Mouse (Mus musculus) frontal cortex, adult (tissue): ENCODE measurements around the gene Gm28557.
"Not testable (repeated sequence)": the region's sequence is repeated elsewhere in the genome, so short reads cannot be mapped to it uniquely, and the experiment has no call there.

Experiments used
- ATAC-seq: cut with Nextera tagmentation; 2 replicates; pipeline ENCODE4 v1.9.2; 2017; ENCODE audit warnings: mild to moderate bottlenecking, moderate library complexity, mixed read lengths; ENCODE audit not compliant: low TSS enrichment

Gene Gm28557

GRCm38 (mm10) chr13:67108194-67108820 is at the start of gene Gm28557:
Gene Gm28557, minus strand, starts transcription at chr13:67108604.
- peak; percentile 98 for ATAC-seq

DNA sequence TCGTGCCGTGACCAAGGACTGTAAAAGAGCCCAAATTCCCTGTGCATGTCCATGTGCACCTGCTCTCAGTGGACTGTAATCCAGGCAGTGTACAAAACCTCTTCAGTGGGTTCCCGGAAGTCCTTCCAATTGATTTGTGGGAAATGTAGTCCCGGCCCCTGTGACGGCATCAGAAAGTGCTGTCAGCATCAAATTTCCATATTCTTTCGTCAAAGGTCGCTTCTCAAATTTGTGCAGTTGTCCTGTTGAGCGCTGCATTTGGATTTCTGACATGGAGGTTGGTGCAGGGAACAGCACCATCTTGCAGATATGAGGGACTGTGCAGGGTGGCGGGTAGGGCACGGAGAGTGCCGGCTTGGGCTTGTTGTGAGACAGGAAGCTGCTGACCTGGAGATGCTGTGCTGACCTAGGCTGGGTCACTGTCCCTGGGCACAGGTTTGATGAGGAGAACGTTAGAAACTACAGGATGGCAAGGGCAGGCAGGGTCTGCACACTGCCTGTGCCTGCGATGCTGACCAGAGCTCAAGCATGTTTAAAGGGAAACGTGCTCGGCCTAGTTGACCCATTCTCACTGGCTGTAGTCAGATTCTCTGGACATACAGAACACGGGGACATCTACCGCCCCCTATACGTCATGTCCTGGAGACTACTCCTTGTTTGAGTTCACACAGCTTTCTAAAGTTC is 19.8 kb upstream of the Gm28557 start:
- ATAC-seq: peak; percentile 100

GRCm38 (mm10) chr13:67127507-67127906 is 19.1 kb upstream of the Gm28557 start:
- peak; percentile 29 for ATAC-seq

- no peak for ATAC-seq
Measured at GRCm38 (mm10) chr13:67124460-67124859, 16.1 kb upstream of the Gm28557 start.

DNA sequence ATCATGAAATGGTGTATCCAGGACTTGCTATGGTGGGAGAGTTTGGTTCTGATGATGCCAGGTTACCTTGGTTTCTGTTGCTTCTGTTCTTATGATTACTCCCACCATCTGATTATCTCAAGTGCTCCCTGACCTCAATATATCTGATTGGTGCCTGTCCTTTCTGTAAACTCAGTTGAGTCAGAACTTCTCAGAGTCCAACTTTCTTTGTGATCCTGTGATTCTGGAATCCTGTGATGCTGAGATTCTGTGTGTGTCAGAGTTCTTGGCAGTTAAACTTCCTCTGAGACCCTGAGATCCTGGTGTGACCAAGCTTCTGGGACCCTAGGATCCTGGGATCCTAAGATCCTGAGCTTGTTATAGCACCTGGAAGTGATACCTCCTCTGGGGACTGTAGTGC is 13.0 kb upstream of the Gm28557 start, which contains the start of gene Zfp759:
TSS of gene Zfp759 (plus strand) at position 301 of the 400 bp plus-strand sequence.
- ATAC-seq: not testable (repeated sequence)

- ATAC-seq: not testable (repeated sequence)
Measured at GRCm38 (mm10) chr13:67116163-67116562, 7.8 kb upstream of the Gm28557 start, which contains the start of gene Rslcan18. Gene Rslcan18, minus strand, starts transcription at chr13:67116263.

GRCm38 (mm10) chr13:67113287-67113686 is 4.9 kb upstream of the Gm28557 start:
- ATAC-seq: no peak

- no peak for ATAC-seq
Measured at GRCm38 (mm10) chr13:67112096-67112495, 3.7 kb upstream of the Gm28557 start.

DNA sequence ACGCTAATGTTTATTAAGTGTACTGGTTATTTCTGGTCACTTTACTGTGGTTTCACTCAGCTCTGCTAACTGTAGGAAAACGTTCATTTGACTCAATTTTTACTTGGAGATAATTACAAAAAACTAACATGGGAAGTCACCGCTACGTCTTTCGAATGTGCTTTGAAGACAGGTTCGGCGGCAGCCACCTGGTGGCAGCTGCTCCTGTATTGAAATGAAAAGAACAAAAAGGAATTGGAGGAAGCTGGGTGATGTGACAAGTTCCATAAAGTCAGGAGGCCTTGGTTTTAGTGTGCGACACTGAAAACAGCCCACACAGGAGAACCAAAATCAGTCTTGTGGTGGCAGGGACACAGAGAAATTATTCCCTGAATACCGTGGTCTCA is 410 bp upstream of the Gm28557 start:
- peak; percentile 83 for ATAC-seq

- ATAC-seq: no peak
Measured at GRCm38 (mm10) chr13:67107681-67108080, 723 bp downstream of the Gm28557 start.

GRCm38 (mm10) chr13:67097876-67098275 is 10.5 kb downstream of the Gm28557 start, which contains the start of gene Zfp708:
Gene Zfp708, minus strand, starts transcription at chr13:67097976.
- ATAC-seq: no peak

DNA sequence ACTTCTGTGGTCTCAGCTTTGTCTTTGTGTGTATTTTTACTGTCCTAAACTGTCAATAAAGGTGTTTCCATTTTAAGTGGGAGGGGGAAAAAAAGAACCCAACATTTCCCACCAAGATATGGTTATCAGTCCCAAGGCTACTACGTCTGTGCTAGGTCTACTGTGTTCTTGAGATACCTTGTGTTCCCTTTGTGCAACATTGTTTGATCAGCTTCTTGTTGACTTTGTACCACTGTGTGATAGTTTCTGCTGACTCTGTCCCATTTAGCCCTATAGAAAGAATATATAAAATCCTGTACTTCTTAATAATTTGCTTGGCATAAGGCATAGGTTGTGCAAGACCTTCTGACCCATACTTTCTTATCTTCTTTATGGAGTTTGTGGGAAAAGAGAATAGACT is 18.2 kb downstream of the Gm28557 start:
- no peak for ATAC-seq

GRCm38 (mm10) chr13:67081946-67082345 is 26.5 kb downstream of the Gm28557 start:
- no peak for ATAC-seq

- ATAC-seq: peak; percentile 97
Measured at GRCm38 (mm10) chr13:67081142-67081713, 27.2 kb downstream of the Gm28557 start.

DNA sequence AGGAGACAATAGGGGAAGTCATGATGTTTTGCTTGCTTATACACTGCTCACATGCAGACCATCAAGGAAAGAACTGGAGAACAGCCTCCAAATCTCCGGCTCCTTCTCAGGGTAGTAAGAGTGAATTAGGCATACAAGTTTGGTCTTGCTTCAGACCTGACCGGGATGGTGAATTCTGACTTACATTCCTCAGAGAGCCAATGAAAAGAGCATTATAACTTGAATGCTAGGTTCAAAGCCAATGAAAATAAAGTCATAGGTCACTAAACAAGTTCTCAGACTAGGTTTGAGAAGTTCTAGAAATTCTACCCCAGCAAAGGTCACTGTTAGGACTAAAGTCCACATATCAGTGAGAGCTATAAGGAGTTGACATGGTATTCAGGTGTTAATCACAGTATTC is 31.2 kb downstream of the Gm28557 start:
- ATAC-seq: no peak

DNA sequence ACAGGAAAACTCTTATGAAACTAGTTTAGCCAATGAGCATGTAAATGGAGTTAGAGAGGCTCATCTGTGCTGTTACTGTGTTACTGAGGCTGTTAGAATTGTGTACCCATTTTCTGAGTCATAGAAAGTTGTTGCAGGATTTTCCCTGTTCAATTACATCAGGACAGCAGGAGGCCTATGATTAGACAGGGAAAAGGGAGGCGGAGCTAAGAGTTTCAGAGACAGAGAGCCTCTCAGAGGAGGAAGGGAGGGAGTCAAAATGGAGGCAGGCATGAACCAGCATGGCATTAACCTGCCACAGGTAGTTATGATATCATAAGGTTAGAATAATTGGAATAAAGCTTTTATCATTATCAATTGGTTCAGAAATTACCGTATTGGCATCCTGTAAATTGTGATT is 35.6 kb downstream of the Gm28557 start:
- ATAC-seq: no peak

DNA sequence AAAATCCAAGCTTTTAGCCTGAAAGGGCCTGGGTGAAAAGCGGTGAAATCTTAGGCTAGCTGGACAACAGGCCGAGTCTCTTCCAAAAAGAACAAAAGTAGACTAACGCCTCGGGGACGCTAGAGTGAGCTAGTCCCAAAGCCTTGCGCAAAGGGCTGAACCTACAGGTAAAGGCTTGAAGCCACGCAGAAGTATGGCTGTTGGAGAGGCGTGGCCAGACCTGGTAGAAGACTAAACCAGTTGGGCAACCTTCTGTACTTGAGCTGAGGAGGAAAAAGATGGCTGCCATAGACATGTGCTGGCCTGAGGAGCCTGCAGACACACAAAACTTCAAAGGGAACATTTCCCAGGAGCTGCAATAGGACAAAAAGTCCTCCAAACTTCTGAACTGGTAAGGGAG is 43.0 kb downstream of the Gm28557 start:
- no peak for ATAC-seq

- no peak for ATAC-seq
Measured at GRCm38 (mm10) chr13:67062427-67062826, 46.0 kb downstream of the Gm28557 start.

GRCm38 (mm10) chr13:67060786-67061358 is 47.5 kb downstream of the Gm28557 start, which contains the start of gene Zfp712:
Gene Zfp712, minus strand, starts transcription at chr13:67061170.
- ATAC-seq: peak; percentile 98

- peak; percentile 43 for ATAC-seq
Measured at GRCm38 (mm10) chr13:67060161-67060785, 48.1 kb downstream of the Gm28557 start.
